Mouse (Mus musculus): Measurements from ENCODE around the gene Reep1. TPM values are rescaled to one million over a fixed set of nuclear protein-coding genes. Genes with fewer than 3 reads are reported as not detected.

Reep1 gene
- polyA plus RNA-seq, 1 experiment from 2014 or later: 25.1 TPM

GRCm38 (mm10) chr6:71752791-71753464 lies 45.6 kb downstream of the Reep1 start:
- Histone ChIP-seq H3K4me2 (ENCODE audit: low read depth, low read length) (no peak overlapping the region), H3K9me3 (replicated peaks; ENCODE audit: control insufficient read depth, low read length) (no peaks in the 10 kb centered on the region), H3K27me3 (ENCODE audit: control insufficient read depth, insufficient read depth, low read length) (no peaks in the 10 kb centered on the region), H3K36me3 (replicated peaks; ENCODE audit: control insufficient read depth, insufficient read depth, low read depth, low read length) (no peaks in the 10 kb centered on the region), H3K9ac (replicated peaks; ENCODE audit: low read length) (no peak overlapping the region), H3K4me3 (ENCODE audit: low read depth, low read length) (no peak overlapping the region), H3K27ac (replicated peaks; ENCODE audit: low read depth, low read length) (no peak overlapping the region), H3K4me1 (ENCODE audit: control insufficient read depth, insufficient read depth, low read length) (no peaks in the 10 kb centered on the region)
- ATAC-seq (replicated peaks; ENCODE audit: insufficient number of reproducible peaks, low FRiP score, low TSS enrichment, low read depth): no peak
- DNase-seq (ENCODE audit: low spot score): no peak
- 86% methylated on average over 7 of the region's 7 CpGs for WGBS

GRCm38 (mm10) chr6:71757039-71757894 lies 49.9 kb downstream of the Reep1 start:
- H3K27ac ChIP-seq (replicated peaks; ENCODE audit: low read depth, low read length): no peak overlapping the region
- H3K4me2 ChIP-seq (ENCODE audit: low read depth, low read length): no peak overlapping the region
- no peaks in the 10 kb centered on the region for H3K4me1 ChIP-seq (ENCODE audit: control insufficient read depth, insufficient read depth, low read length)
- DNase-seq (ENCODE audit: low spot score): peak; percentile 56
- H3K9ac ChIP-seq (replicated peaks; ENCODE audit: low read length): no peak overlapping the region
- no peaks in the 10 kb centered on the region for H3K36me3 ChIP-seq (replicated peaks; ENCODE audit: control insufficient read depth, insufficient read depth, low read depth, low read length)
- H3K27me3 ChIP-seq (ENCODE audit: control insufficient read depth, insufficient read depth, low read length): no peaks in the 10 kb centered on the region
- WGBS: 38% methylated on average over 10 of the region's 10 CpGs
- H3K9me3 ChIP-seq (replicated peaks; ENCODE audit: control insufficient read depth, low read length): no peaks in the 10 kb centered on the region
- ATAC-seq (replicated peaks; ENCODE audit: insufficient number of reproducible peaks, low FRiP score, low TSS enrichment, low read depth): peak; percentile 76
- H3K4me3 ChIP-seq (ENCODE audit: low read depth, low read length): no peak overlapping the region

- no peaks in the 10 kb centered on the region for H3K27me3 ChIP-seq (ENCODE audit: control insufficient read depth, insufficient read depth, low read length)
- no peaks in the 10 kb centered on the region for H3K4me1 ChIP-seq (ENCODE audit: control insufficient read depth, insufficient read depth, low read length)
- 81% methylated on average over 4 of the region's 4 CpGs for WGBS
- H3K4me2 ChIP-seq (ENCODE audit: low read depth, low read length): no peak overlapping the region
- no peaks in the 10 kb centered on the region for H3K9me3 ChIP-seq (replicated peaks; ENCODE audit: control insufficient read depth, low read length)
- no peak overlapping the region for H3K9ac ChIP-seq (replicated peaks; ENCODE audit: low read length)
- DNase-seq (ENCODE audit: low spot score) (no peak), ATAC-seq (replicated peaks; ENCODE audit: insufficient number of reproducible peaks, low FRiP score, low TSS enrichment, low read depth) (no peak)
- H3K4me3 ChIP-seq (ENCODE audit: low read depth, low read length): no peak overlapping the region
- no peak overlapping the region for H3K27ac ChIP-seq (replicated peaks; ENCODE audit: low read depth, low read length)
- H3K36me3 ChIP-seq (replicated peaks; ENCODE audit: control insufficient read depth, insufficient read depth, low read depth, low read length): no peaks in the 10 kb centered on the region
These were observed 51.4 kb downstream of the Reep1 start for GRCm38 (mm10) chr6:71758780-71759179.

GRCm38 (mm10) chr6:71760073-71760472 lies 52.7 kb downstream of the Reep1 start:
- no peak overlapping the region for H3K27ac ChIP-seq (replicated peaks; ENCODE audit: low read depth, low read length)
- H3K4me3 ChIP-seq (ENCODE audit: low read depth, low read length): no peak overlapping the region
- 89% methylated on average over 6 of the region's 6 CpGs for WGBS
- no peaks in the 10 kb centered on the region for H3K27me3 ChIP-seq (ENCODE audit: control insufficient read depth, insufficient read depth, low read length)
- no peaks in the 10 kb centered on the region for H3K9me3 ChIP-seq (replicated peaks; ENCODE audit: control insufficient read depth, low read length)
- H3K9ac ChIP-seq (replicated peaks; ENCODE audit: low read length): no peak overlapping the region
- DNase-seq (ENCODE audit: low spot score) (no peak), ATAC-seq (replicated peaks; ENCODE audit: insufficient number of reproducible peaks, low FRiP score, low TSS enrichment, low read depth) (no peak)
- no peak overlapping the region for H3K4me2 ChIP-seq (ENCODE audit: low read depth, low read length)
- H3K36me3 ChIP-seq (replicated peaks; ENCODE audit: control insufficient read depth, insufficient read depth, low read depth, low read length): no peaks in the 10 kb centered on the region
- no peaks in the 10 kb centered on the region for H3K4me1 ChIP-seq (ENCODE audit: control insufficient read depth, insufficient read depth, low read length)

- Histone ChIP-seq H3K36me3 (replicated peaks; ENCODE audit: control insufficient read depth, insufficient read depth, low read depth, low read length) (no peaks in the 10 kb centered on the region), H3K9ac (replicated peaks; ENCODE audit: low read length) (no peak overlapping the region), H3K9me3 (replicated peaks; ENCODE audit: control insufficient read depth, low read length) (no peaks in the 10 kb centered on the region), H3K27me3 (ENCODE audit: control insufficient read depth, insufficient read depth, low read length) (no peaks in the 10 kb centered on the region), H3K4me1 (ENCODE audit: control insufficient read depth, insufficient read depth, low read length) (no peaks in the 10 kb centered on the region), H3K4me3 (ENCODE audit: low read depth, low read length) (no peak overlapping the region), H3K27ac (replicated peaks; ENCODE audit: low read depth, low read length) (no peak overlapping the region), H3K4me2 (ENCODE audit: low read depth, low read length) (no peak overlapping the region)
- ATAC-seq (replicated peaks; ENCODE audit: insufficient number of reproducible peaks, low FRiP score, low TSS enrichment, low read depth): no peak
- no peak for DNase-seq (ENCODE audit: low spot score)
- WGBS: 85% methylated on average over 4 of the region's 4 CpGs
These were observed 60.4 kb downstream of the Reep1 start for GRCm38 (mm10) chr6:71767761-71768160.

GRCm38 (mm10) chr6:71769901-71770690 lies 62.7 kb downstream of the Reep1 start:
- H3K27ac ChIP-seq (replicated peaks; ENCODE audit: low read depth, low read length): no peak overlapping the region
- H3K4me3 ChIP-seq (ENCODE audit: low read depth, low read length): no peak overlapping the region
- H3K9me3 ChIP-seq (replicated peaks; ENCODE audit: control insufficient read depth, low read length): no peaks in the 10 kb centered on the region
- no peak overlapping the region for H3K9ac ChIP-seq (replicated peaks; ENCODE audit: low read length)
- no peaks in the 10 kb centered on the region for H3K36me3 ChIP-seq (replicated peaks; ENCODE audit: control insufficient read depth, insufficient read depth, low read depth, low read length)
- DNase-seq (ENCODE audit: low spot score) (peak; percentile 9), ATAC-seq (replicated peaks; ENCODE audit: insufficient number of reproducible peaks, low FRiP score, low TSS enrichment, low read depth) (no peak)
- no peak overlapping the region for H3K4me2 ChIP-seq (ENCODE audit: low read depth, low read length)
- no peaks in the 10 kb centered on the region for H3K4me1 ChIP-seq (ENCODE audit: control insufficient read depth, insufficient read depth, low read length)
- 81% methylated on average over 12 of the region's 12 CpGs for WGBS
- no peaks in the 10 kb centered on the region for H3K27me3 ChIP-seq (ENCODE audit: control insufficient read depth, insufficient read depth, low read length)

- Histone ChIP-seq H3K27ac (replicated peaks; ENCODE audit: low read depth, low read length) (no peak overlapping the region), H3K27me3 (ENCODE audit: control insufficient read depth, insufficient read depth, low read length) (no peaks in the 10 kb centered on the region), H3K4me3 (ENCODE audit: low read depth, low read length) (no peak overlapping the region), H3K4me1 (ENCODE audit: control insufficient read depth, insufficient read depth, low read length) (no peaks in the 10 kb centered on the region), H3K36me3 (replicated peaks; ENCODE audit: control insufficient read depth, insufficient read depth, low read depth, low read length) (no peaks in the 10 kb centered on the region), H3K9me3 (replicated peaks; ENCODE audit: control insufficient read depth, low read length) (no peaks in the 10 kb centered on the region), H3K4me2 (ENCODE audit: low read depth, low read length) (no peak overlapping the region), H3K9ac (replicated peaks; ENCODE audit: low read length) (no peak overlapping the region)
- ATAC-seq (replicated peaks; ENCODE audit: insufficient number of reproducible peaks, low FRiP score, low TSS enrichment, low read depth) (no peak), DNase-seq (ENCODE audit: low spot score) (no peak)
- WGBS: 93% methylated on average over 4 of the region's 4 CpGs
These were observed 63.5 kb downstream of the Reep1 start for GRCm38 (mm10) chr6:71770856-71771255.

Measured in embryonic facial prominence, embryonic 11.5 days (tissue).